Mouse (Mus musculus) olfactory bulb, adult 2 months (tissue): ENCODE data around the gene Snd1.

Source experiments
- CTCF ChIP-seq: fragments of 200-500 bp; IDR thresholded peaks from 2 replicates; pipeline ENCODE4 v1.5.1; 2012; ENCODE audit warnings: low read depth, mild to moderate bottlenecking, low read length, moderate library complexity; ENCODE audit not compliant: insufficient read depth
- POLR2A ChIP-seq: fragments of 200-500 bp; IDR thresholded peaks from 2 replicates; pipeline ENCODE4 v1.6.1; 2012; ENCODE audit warnings: mild to moderate bottlenecking, low read depth, low read length, moderate library complexity; ENCODE audit not compliant: insufficient read depth

DNA sequence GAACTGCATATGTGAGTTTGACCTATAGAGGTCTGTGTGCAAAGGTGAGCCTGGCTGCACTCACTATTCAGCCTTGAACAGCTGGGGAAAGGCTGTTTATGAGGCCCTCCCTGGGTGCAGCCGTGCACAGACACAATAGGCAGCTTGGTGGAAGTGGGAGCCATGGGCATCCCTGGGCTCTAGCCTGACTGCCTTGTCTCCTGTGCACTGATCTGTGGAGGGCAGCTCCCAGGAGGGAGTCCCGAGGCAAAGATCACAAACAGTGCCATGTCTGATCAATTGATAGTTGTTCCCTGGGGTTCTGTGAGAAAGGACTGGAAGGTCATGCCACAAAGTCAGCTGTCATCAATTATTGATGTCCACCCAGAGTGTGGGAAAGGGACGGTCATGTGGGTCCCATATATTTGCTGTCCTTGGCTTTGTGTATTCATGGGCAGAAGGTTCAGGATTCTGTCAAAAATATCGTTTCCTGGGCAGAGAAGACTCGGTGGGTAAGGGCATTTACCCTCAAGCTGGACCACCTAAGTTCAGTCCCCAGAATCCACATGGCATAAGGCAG lies 421.9 kb downstream of the Snd1 start:
- TF ChIP-seq CTCF (no peak), POLR2A (no peak)
